Mouse (Mus musculus) Muller cell, postnatal 12 days (primary cell): Measurements from ENCODE around the gene Ifna11.
"Not testable (repeated sequence)": the region's sequence is repeated elsewhere in the genome, so short reads cannot be mapped to it uniquely, and the experiment has no call there.

Source experiments
- DNase-seq: peaks from one replicate; pipeline ENCODE4 v3.0.0-alpha.2; 2015; ENCODE audit errors: inconsistent ontology term

The Ifna11 gene

GRCm38 (mm10) chr4:88819659-88820058, at the start of gene Ifna11:
Gene Ifna11, plus strand, starts transcription at chr4:88819959.
- DNase-seq = no peak

- not testable (repeated sequence) for DNase-seq
These were observed 46.2 kb upstream of the Ifna11 start, which contains the start of gene Gm13290 for GRCm38 (mm10) chr4:88773534-88773933. Gene Gm13290, plus strand, starts transcription at chr4:88773834.

GRCm38 (mm10) chr4:88776622-88777021, 43.1 kb upstream of the Ifna11 start, which contains the start of gene Gm13289:
Gene Gm13289, plus strand, starts transcription at chr4:88776922.
- not testable (repeated sequence) for DNase-seq

- DNase-seq = not testable (repeated sequence)
These were observed 40.2 kb upstream of the Ifna11 start, which contains the start of gene Gm13272 for GRCm38 (mm10) chr4:88779550-88779949. Gene Gm13272, plus strand, starts transcription at chr4:88779850.

GRCm38 (mm10) chr4:88780320-88780719, 39.4 kb upstream of the Ifna11 start:
- not testable (repeated sequence) for DNase-seq

DNA sequence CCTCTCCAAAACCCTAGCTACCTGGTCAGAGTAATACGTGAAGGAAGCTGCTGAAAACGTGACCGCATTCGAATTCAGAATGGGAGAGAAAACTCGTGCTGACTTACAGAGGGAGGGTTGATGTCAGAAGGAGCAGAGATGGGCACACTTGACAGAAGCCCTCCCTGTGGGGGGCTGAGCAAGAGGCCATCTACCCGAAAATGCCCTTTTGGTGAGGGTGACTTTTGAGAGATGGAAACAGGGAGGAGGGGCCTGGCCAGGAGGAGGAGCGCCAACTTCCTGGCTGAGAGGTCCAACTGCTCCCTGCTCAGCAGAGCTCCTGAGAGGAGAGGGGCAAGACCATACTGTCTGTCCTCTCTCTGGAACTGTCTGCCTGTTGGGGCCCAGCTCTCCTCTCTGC, 37.9 kb upstream of the Ifna11 start, which contains the start of gene Ifnz:
TSS of gene Ifnz (plus strand) at position 301 of the 400 bp plus-strand sequence.
- DNase-seq = not testable (repeated sequence)

DNA sequence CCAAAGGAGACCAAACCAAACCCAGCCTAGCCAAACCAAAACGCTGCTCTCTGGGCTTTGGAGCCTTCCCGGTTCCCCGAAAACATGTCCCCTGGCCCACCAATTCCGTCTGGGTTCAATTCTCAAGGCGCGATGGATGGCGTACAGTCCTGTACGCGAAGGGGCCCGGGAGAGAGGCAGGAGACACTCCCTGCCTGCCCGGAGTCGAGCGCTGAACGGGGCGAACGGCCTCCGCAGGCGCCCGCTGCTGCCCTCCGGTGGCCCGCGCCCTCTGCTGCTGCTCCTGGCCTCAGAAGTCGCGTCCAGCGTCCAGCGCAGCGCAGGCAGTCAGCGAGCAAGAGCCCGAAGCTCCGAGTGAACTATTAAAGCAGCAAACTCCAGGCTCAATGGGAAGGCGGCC, 37.4 kb upstream of the Ifna11 start:
- not testable (repeated sequence) for DNase-seq

- not testable (repeated sequence) for DNase-seq
These were observed 34.4 kb upstream of the Ifna11 start, which contains the start of gene Gm13276 for GRCm38 (mm10) chr4:88785409-88785808. Gene Gm13276, plus strand, starts transcription at chr4:88785709.

DNA sequence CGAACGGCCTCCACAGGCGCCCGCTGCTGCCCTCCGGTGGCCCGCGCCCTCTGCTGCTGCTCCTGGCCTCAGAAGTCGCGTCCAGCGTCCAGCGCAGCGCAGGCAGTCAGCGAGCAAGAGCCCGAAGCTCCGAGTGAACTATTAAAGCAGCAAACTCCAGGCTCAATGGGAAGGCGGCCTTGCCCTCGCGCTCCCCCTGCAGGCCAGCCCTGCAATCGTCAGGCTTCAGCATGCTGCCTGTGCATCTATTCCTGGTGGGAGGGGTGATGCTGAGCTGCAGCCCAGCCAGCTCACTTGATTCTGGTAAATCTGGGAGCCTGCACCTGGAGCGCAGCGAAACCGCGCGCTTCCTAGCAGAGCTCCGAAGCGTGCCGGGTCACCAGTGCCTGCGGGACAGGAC, 31.4 kb upstream of the Ifna11 start, which contains the start of gene Gm13277:
TSS of gene Gm13277 (plus strand) at position 231 of the 400 bp plus-strand sequence.
- DNase-seq = not testable (repeated sequence)

DNA sequence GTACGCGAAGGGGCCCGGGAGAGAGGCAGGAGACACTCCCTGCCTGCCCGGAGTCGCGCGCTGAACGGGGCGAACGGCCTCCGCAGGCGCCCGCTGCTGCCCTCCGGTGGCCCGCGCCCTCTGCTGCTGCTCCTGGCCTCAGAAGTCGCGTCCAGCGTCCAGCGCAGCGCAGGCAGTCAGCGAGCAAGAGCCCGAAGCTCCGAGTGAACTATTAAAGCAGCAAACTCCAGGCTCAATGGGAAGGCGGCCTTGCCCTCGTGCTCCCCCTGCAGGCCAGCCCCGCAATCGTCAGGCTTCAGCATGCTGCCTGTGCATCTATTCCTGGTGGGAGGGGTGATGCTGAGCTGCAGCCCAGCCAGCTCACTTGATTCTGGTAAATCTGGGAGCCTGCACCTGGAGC, 28.5 kb upstream of the Ifna11 start, which contains the start of gene Gm13278:
TSS of gene Gm13278 (plus strand) at position 301 of the 400 bp plus-strand sequence.
- not testable (repeated sequence) for DNase-seq

- not testable (repeated sequence) for DNase-seq
These were observed 25.7 kb upstream of the Ifna11 start, which contains the start of gene Gm13275 for GRCm38 (mm10) chr4:88793936-88794675. Gene Gm13275, plus strand, starts transcription at chr4:88794487.

GRCm38 (mm10) chr4:88797097-88797496, 22.7 kb upstream of the Ifna11 start, which contains the start of gene Gm13279:
Gene Gm13279, plus strand, starts transcription at chr4:88797397.
- DNase-seq = not testable (repeated sequence)

- DNase-seq = not testable (repeated sequence)
These were observed 20.4 kb upstream of the Ifna11 start, which contains the start of gene Gm13285 for GRCm38 (mm10) chr4:88799365-88799764. Gene Gm13285, plus strand, starts transcription at chr4:88799665.

- not testable (repeated sequence) for DNase-seq
These were observed 16.8 kb upstream of the Ifna11 start, which contains the start of gene Gm13287 for GRCm38 (mm10) chr4:88802954-88803353. Gene Gm13287, plus strand, starts transcription at chr4:88803254.

DNA sequence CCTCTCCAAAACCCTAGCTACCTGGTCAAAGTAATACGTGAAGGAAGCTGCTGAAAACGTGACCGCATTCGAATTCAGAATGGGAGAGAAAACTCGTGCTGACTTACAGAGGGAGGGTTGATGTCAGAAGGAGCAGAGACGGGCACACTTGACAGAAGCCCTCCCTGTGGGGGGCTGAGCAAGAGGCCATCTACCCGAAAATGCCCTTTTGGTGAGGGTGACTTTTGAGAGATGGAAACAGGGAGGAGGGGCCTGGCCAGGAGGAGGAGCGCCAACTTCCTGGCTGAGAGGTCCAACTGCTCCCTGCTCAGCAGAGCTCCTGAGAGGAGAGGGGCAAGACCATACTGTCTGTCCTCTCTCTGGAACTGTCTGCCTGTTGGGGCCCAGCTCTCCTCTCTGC, 14.5 kb upstream of the Ifna11 start, which contains the start of gene Gm13288:
TSS of gene Gm13288 (plus strand) at position 301 of the 400 bp plus-strand sequence.
- not testable (repeated sequence) for DNase-seq

DNA sequence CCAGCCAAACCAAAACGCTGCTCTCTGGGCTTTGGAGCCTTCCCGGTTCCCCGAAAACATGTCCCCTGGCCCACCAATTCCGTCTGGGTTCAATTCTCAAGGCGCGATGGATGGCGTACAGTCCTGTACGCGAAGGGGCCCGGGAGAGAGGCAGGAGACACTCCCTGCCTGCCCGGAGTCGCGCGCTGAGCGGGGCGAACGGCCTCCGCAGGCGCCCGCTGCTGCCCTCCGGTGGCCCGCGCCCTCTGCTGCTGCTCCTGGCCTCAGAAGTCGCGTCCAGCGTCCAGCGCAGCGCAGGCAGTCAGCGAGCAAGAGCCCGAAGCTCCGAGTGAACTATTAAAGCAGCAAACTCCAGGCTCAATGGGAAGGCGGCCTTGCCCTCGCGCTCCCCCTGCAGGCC, 14.0 kb upstream of the Ifna11 start:
- DNase-seq = not testable (repeated sequence)

- DNase-seq = no peak
These were observed 3.8 kb upstream of the Ifna11 start, which contains the start of gene Ifna7 for GRCm38 (mm10) chr4:88815928-88816327. Gene Ifna7, plus strand, starts transcription at chr4:88816228.

DNA sequence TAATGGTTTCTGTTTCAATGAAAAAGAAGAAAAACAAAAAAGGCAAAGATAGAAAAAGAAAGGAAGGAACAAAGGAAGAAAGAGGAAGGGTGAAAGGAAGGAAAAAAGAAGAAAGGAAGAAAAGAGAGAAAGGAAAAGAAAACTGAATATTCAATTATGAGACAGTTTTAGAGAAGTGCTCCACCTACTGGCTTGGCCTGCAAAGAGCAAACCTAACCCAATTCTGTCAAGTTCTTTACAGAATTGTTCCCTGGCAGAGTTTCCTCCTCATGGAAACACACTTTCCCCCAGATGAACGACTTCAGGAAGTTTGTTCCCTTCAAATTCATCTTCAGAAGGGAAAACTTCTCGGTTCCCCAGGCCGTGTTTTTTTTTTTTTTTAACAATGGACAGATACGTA, 3.2 kb downstream of the Ifna11 start:
- no peak for DNase-seq

DNA sequence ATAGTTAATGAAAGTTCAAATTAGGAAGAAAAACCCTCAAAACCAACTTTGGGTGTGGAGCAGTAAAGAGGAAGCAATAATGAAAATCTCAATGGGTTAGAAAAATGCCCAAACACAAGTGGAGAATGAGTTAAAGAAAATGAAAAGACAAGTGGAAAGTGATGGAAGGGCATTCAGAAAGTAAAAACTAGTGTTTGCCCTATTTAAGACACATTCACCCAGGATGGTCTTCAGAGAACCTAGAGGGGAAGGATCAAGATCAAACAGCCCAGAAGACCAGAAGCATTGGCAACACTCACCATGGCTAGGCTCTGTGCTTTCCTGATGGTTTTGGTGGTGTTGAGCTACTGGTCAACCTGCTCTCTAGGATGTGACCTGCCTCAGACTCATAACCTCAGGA, 7.4 kb downstream of the Ifna11 start, which contains the start of gene Ifna6:
TSS of gene Ifna6 (plus strand) at position 301 of the 400 bp plus-strand sequence.
- not testable (repeated sequence) for DNase-seq

DNA sequence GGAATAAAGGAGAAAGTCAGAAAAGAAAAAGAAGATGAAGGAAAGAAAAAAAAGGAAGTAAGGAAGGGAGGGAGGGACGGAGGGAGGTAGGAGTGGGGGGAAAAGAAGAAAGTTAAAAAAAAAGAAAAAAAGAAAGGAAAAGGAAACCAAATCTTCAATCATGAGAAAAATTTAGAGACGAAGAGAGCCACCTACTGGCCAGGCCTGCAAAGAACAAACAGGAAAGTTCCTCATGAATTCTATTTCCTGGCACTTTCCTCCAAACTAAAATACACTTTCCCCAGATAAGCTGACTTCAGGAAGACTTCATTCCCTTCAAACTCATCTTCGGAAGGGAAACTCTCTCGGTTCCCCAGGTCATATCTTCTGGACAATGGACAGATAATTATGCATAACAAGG, 10.8 kb downstream of the Ifna11 start:
- no peak for DNase-seq

GRCm38 (mm10) chr4:88835225-88835624, 15.5 kb downstream of the Ifna11 start, which contains the start of gene Ifna5:
Gene Ifna5, plus strand, starts transcription at chr4:88835525.
- not testable (repeated sequence) for DNase-seq

DNA sequence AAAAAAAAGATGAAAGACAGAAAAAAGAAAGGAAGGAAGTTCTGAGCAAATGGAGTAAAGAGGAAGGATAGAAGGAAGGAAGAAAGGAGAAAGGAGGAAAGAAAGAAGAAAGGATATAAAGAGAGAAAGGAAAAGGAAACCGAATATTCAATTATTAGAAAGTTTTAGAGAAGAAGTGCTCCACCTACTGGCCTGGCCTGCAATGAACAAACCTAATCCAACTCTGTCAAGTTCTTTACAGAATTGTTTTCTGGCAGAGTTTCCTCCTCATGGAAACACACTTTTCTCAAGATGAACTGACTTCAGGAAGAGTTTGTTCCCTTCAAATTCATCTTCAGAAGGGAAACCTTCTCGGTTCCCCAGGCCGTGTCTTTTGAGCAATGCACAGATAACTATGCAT, 19.1 kb downstream of the Ifna11 start:
- DNase-seq = no peak
